34 mouse cellular contexts compared by ENCODE assay signal in genomic region chr17:35497124-35497523, GRCm38 (mm10). TPM values are rescaled to one million over a fixed set of nuclear protein-coding genes. Genes with fewer than 3 reads are reported as not detected.
"Had no signal": no experiment of that assay in that cellular context is flagged by ENCODE, and none has a peak within 500 bp of the region (broad histone marks: within the 10 kb centered on the region; RNA-seq: fewer than 3 reads in every experiment).

No protein-coding gene starts in this region.

- H3K4me3 ChIP-seq: heart, adult 2 months; heart, embryonic 13.5 days; heart, embryonic 15.5 days; hindbrain, embryonic 13.5 days; hindbrain, embryonic 15.5 days; layer of hippocampus, adult 2 months; left cerebral cortex, adult 2 months; limb, embryonic 10.5 days; limb, embryonic 12.5 days; liver, embryonic 13.5 days had no signal

- H3K36me3 ChIP-seq: heart, embryonic 13.5 days; heart, embryonic 15.5 days; hindbrain, embryonic 13.5 days; hindbrain, embryonic 15.5 days; limb, embryonic 10.5 days; limb, embryonic 12.5 days; liver, embryonic 13.5 days had no signal

- H3K27ac ChIP-seq: heart, adult 2 months; heart, embryonic 13.5 days; heart, embryonic 15.5 days; hindbrain, embryonic 13.5 days; hindbrain, embryonic 15.5 days; hindbrain, postnatal 0 days; layer of hippocampus, adult 2 months; left cerebral cortex, adult 2 months; limb, embryonic 10.5 days; limb, embryonic 12.5 days; liver, embryonic 13.5 days had no signal

- H3K4me2 ChIP-seq: heart, embryonic 11.5 days; heart, embryonic 13.5 days; heart, embryonic 15.5 days; hindbrain, embryonic 13.5 days; hindbrain, embryonic 15.5 days; limb, embryonic 12.5 days; liver, embryonic 11.5 days; liver, embryonic 13.5 days had no signal

- H3K9ac ChIP-seq: heart, embryonic 13.5 days; heart, embryonic 15.5 days; hindbrain, embryonic 13.5 days; hindbrain, embryonic 15.5 days; limb, embryonic 12.5 days; liver, embryonic 13.5 days had no signal

- H3K9me3 ChIP-seq: heart, embryonic 13.5 days; heart, embryonic 15.5 days; hindbrain, embryonic 13.5 days; hindbrain, embryonic 15.5 days; limb, embryonic 10.5 days; limb, embryonic 12.5 days; liver, embryonic 13.5 days had no signal

- H3K4me1 ChIP-seq: heart, embryonic 13.5 days; heart, embryonic 15.5 days; hindbrain, embryonic 13.5 days; liver, embryonic 13.5 days had no signal

- DNase-seq: gastrocnemius, postnatal 14 days; gastrocnemius, postnatal 36 days; heart, adult 11 months; heart, adult 2 months; heart, postnatal 14 days; kidney, adult 18-20 months; kidney, adult 8-10 months; kidney, postnatal 10 days; kidney, postnatal 25 days; kidney, postnatal 4 days; liver; liver, embryonic 13.5 days had no signal

- H3K27me3 ChIP-seq: hindbrain, embryonic 13.5 days; hindbrain, embryonic 15.5 days; limb, embryonic 12.5 days had no signal

- ATAC-seq: hindbrain, postnatal 0 days; intestine, embryonic 16.5 days had no signal

RNA-seq across cellular contexts. Expression of gene Pou5f1, which starts 8.7 kb away (rescaled TPM):
- total RNA-seq: gastrocnemius, adult 18-20 months; gastrocnemius, adult 8-10 months; gastrocnemius, postnatal 14 days; gastrocnemius, postnatal 36 days; heart, adult 2 months; heart, postnatal 14 days; hindbrain, postnatal 0 days; left cerebral cortex, postnatal 36 days had no signal
- polyA plus RNA-seq: heart, adult 2 months; heart, embryonic 11.5 days; heart, embryonic 13.5 days; heart, embryonic 15.5 days; heart, postnatal 0 days; hindbrain, embryonic 11.5 days; hindbrain, embryonic 13.5 days; hindbrain, embryonic 15.5 days; hindbrain, postnatal 0 days; intestine, embryonic 14.5 days; intestine, embryonic 16.5 days; kidney, embryonic 14.5 days; limb, embryonic 10.5 days; liver, embryonic 11.5 days; liver, embryonic 13.5 days had no signal

RNA-seq across cellular contexts. Expression of gene H2-Q10, which starts 27.2 kb away (rescaled TPM):
- total RNA-seq: hindbrain, postnatal 0 days had no signal

RNA-seq across cellular contexts. Expression of gene Psors1c2, which starts 35.9 kb away (rescaled TPM):
- total RNA-seq: gastrocnemius, adult 18-20 months; gastrocnemius, adult 8-10 months; gastrocnemius, postnatal 14 days; gastrocnemius, postnatal 36 days; heart, adult 2 months; heart, postnatal 14 days; hematopoietic stem cell, adult 5-6 weeks; hindbrain, postnatal 0 days; layer of hippocampus, postnatal 10 days had no signal
- polyA plus RNA-seq: gonadal fat pad, adult 2 months; heart, adult 2 months; heart, embryonic 11.5 days had no signal
